Mouse (Mus musculus): ENCODE results near the gene Lat. TPM values are rescaled to one million over a fixed set of nuclear protein-coding genes. Genes with fewer than 3 reads are reported as not detected.

The Lat gene
- total RNA-seq, 1 experiment = 8.0 TPM

DNA sequence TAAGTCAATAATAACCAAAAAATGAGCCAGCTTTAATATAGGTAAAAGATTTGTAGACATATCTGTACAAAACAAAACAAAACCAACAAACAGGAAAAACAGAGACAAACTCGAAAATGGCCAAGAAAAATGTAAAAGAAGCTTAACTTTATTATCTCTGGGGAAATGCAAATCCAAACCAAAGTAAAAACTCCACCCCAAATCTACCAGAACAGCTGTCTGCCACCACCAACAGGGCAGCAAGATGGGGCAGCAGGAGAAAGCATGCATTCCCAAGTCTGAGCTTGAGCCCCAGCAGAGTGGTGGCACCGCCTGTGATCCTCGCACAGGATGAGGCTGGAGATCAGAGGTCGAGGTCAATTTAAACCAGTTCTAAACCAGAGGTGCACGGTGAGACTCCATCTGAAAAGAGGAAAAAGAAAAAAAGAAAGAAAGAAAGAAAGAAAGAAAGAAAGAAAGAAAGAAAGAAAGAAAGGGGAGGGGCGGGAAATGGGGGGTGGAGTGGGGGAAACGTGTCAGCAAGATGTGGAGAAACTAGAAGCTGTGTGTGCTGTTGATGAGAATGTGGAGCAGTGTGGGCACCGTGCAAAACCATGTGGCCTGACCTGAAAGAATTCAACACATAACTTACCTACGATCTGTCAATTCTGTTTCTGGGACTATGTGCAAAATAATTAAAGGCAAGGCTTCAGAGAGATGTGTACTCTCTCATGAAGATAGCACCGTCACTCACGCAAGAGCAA, 15.9 kb downstream of the Lat start:
- Histone ChIP-seq H3K4me1 (ENCODE audit: control insufficient read depth in 2 of 2, insufficient read depth in 2 of 2, low read length in 2 of 2, poor library complexity in 1 of 2) (peaks cover 9 to 40% of the 10 kb centered on the region in 2 experiments; a peak in 3 of 4 replicates), H3K9ac (ENCODE audit: insufficient read depth, low read depth, low read length, poor library complexity, severe bottlenecking) (no peak overlapping the region), H3K36me3 (ENCODE audit: control insufficient read depth, insufficient read depth, low read length, poor library complexity, severe bottlenecking) (no peaks in the 10 kb centered on the region), H3K27ac (ENCODE audit: insufficient read depth, low read depth, low read length, poor library complexity, severe bottlenecking) (no peak overlapping the region), H3K9me3 (ENCODE audit: control insufficient read depth, insufficient read depth, low read depth, low read length) (no peaks in the 10 kb centered on the region), H3K4me3 (ENCODE audit: insufficient read depth in 1 of 2, low read depth in 1 of 2, low read length in 2 of 2, poor library complexity in 1 of 2, severe bottlenecking in 1 of 2) (no peak overlapping the region)
- in situ Hi-C loops (cut with MboI; ENCODE audit: low sequenced_read_pairs in 2 of 2, unreplicated experiment in 2 of 2) = no loop called here
- DNase-seq (ENCODE audit: low read depth, low spot score) = no peak
- TF ChIP-seq CHD2 (IDR thresholded peaks at IDR 0.05; ENCODE audit: low read depth, low read length) (no peak), MAFK (IDR thresholded peaks at IDR 0.05; ENCODE audit: insufficient read depth, low read depth, low read length) (no peak), ZC3H11A (IDR thresholded peaks at IDR 0.05; ENCODE audit: borderline replicate concordance, low read depth, low read length) (no peak), ZNF384 (IDR thresholded peaks at IDR 0.05; ENCODE audit: low read depth, low read length) (no peak), HCFC1 (IDR thresholded peaks at IDR 0.05; ENCODE audit: borderline replicate concordance, insufficient read depth, low read length) (no peak)

GRCm38 (mm10) chr7:126351419-126351951, 17.9 kb downstream of the Lat start:
- DNase-seq (ENCODE audit: low read depth, low spot score) = no peak
- in situ Hi-C loops (cut with MboI; ENCODE audit: low sequenced_read_pairs in 2 of 2, unreplicated experiment in 2 of 2) = no loop called here
- Histone ChIP-seq H3K4me3 (ENCODE audit: insufficient read depth in 1 of 2, low read depth in 1 of 2, low read length in 2 of 2, poor library complexity in 1 of 2, severe bottlenecking in 1 of 2) (no peak overlapping the region), H3K9ac (ENCODE audit: insufficient read depth, low read depth, low read length, poor library complexity, severe bottlenecking) (peak overlapping the region; percentile 42; the same call in 1 of the 2 replicates), H3K36me3 (ENCODE audit: control insufficient read depth, insufficient read depth, low read length, poor library complexity, severe bottlenecking) (no peaks in the 10 kb centered on the region), H3K9me3 (ENCODE audit: control insufficient read depth, insufficient read depth, low read depth, low read length) (no peaks in the 10 kb centered on the region), H3K27ac (ENCODE audit: insufficient read depth, low read depth, low read length, poor library complexity, severe bottlenecking) (no peak overlapping the region), H3K4me1 (ENCODE audit: control insufficient read depth in 2 of 2, insufficient read depth in 2 of 2, low read length in 2 of 2, poor library complexity in 1 of 2) (peaks cover 9 to 31% of the 10 kb centered on the region in 2 experiments; a peak in 3 of 4 replicates)
- TF ChIP-seq HCFC1 (IDR thresholded peaks at IDR 0.05; ENCODE audit: borderline replicate concordance, insufficient read depth, low read length) (no peak), ZNF384 (IDR thresholded peaks at IDR 0.05; ENCODE audit: low read depth, low read length) (no peak), MAFK (IDR thresholded peaks at IDR 0.05; ENCODE audit: insufficient read depth, low read depth, low read length) (no peak), ZC3H11A (IDR thresholded peaks at IDR 0.05; ENCODE audit: borderline replicate concordance, low read depth, low read length) (no peak), CHD2 (IDR thresholded peaks at IDR 0.05; ENCODE audit: low read depth, low read length) (no peak)

DNA sequence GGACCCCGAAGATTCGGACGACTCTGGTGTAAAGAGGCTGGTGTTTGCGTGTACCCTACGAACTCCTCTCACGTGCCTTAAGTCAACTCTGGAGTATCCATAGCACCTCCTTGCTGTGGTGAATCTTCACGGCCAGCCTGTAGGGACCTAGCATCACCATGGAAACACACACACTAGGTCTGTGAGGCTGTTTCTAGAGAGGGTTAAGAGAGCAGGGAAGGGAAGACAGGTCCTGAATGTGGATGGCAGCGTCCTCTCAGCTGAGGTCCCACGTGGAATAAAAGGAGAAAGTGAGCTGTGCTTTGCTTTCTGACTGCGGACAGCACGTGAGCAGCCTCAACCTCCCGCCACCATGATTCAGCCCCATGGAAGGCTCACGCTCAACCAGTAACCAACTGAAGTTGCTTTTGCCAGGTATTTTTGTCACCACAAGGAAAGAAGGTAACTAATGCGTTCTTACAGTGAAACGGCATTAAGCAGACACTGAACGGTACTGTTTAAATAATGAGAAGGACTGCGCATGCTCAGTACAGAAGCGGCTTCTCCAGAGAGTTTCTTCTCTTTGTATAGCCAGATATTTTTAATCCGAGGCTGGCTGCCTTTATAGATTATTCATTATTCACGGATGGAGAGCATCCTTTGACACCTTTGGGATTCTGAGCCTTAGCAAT, 18.5 kb downstream of the Lat start:
- H3K4me3 ChIP-seq (ENCODE audit: insufficient read depth in 1 of 2, low read depth in 1 of 2, low read length in 2 of 2, poor library complexity in 1 of 2, severe bottlenecking in 1 of 2) = peak overlapping the region in 1 of 2 experiments; percentile 31; a peak in 1 of 4 replicates
- no peak for DNase-seq (ENCODE audit: low read depth, low spot score)
- no peak overlapping the region; the same call in 1 of the 2 replicates for H3K27ac ChIP-seq (ENCODE audit: insufficient read depth, low read depth, low read length, poor library complexity, severe bottlenecking)
- H3K9me3 ChIP-seq (ENCODE audit: control insufficient read depth, insufficient read depth, low read depth, low read length) = no peaks in the 10 kb centered on the region
- TF ChIP-seq CHD2 (IDR thresholded peaks at IDR 0.05; ENCODE audit: low read depth, low read length) (no peak), ZNF384 (IDR thresholded peaks at IDR 0.05; ENCODE audit: low read depth, low read length) (no peak), HCFC1 (IDR thresholded peaks at IDR 0.05; ENCODE audit: borderline replicate concordance, insufficient read depth, low read length) (no peak), MAFK (IDR thresholded peaks at IDR 0.05; ENCODE audit: insufficient read depth, low read depth, low read length) (no peak), ZC3H11A (IDR thresholded peaks at IDR 0.05; ENCODE audit: borderline replicate concordance, low read depth, low read length) (no peak)
- in situ Hi-C loops (cut with MboI; ENCODE audit: low sequenced_read_pairs in 2 of 2, unreplicated experiment in 2 of 2) = no loop called here
- peaks cover 9 to 27% of the 10 kb centered on the region in 2 experiments; a peak in 3 of 4 replicates for H3K4me1 ChIP-seq (ENCODE audit: control insufficient read depth in 2 of 2, insufficient read depth in 2 of 2, low read length in 2 of 2, poor library complexity in 1 of 2)
- peak overlapping the region; percentile 18; the same call in 1 of the 2 replicates for H3K9ac ChIP-seq (ENCODE audit: insufficient read depth, low read depth, low read length, poor library complexity, severe bottlenecking)
- H3K36me3 ChIP-seq (ENCODE audit: control insufficient read depth, insufficient read depth, low read length, poor library complexity, severe bottlenecking) = no peaks in the 10 kb centered on the region

- Histone ChIP-seq H3K36me3 (ENCODE audit: control insufficient read depth, insufficient read depth, low read length, poor library complexity, severe bottlenecking) (no peaks in the 10 kb centered on the region), H3K4me1 (ENCODE audit: control insufficient read depth in 2 of 2, insufficient read depth in 2 of 2, low read length in 2 of 2, poor library complexity in 1 of 2) (peaks cover 4 to 18% of the 10 kb centered on the region in 2 experiments; a peak in 2 of 4 replicates), H3K27ac (ENCODE audit: insufficient read depth, low read depth, low read length, poor library complexity, severe bottlenecking) (no peak overlapping the region), H3K9me3 (ENCODE audit: control insufficient read depth, insufficient read depth, low read depth, low read length) (no peaks in the 10 kb centered on the region), H3K4me3 (ENCODE audit: insufficient read depth in 1 of 2, low read depth in 1 of 2, low read length in 2 of 2, poor library complexity in 1 of 2, severe bottlenecking in 1 of 2) (no peak overlapping the region), H3K9ac (ENCODE audit: insufficient read depth, low read depth, low read length, poor library complexity, severe bottlenecking) (no peak overlapping the region)
- in situ Hi-C loops (cut with MboI; ENCODE audit: low sequenced_read_pairs in 2 of 2, unreplicated experiment in 2 of 2) = no loop called here
- no peak for DNase-seq (ENCODE audit: low read depth, low spot score)
- no peak for TF ChIP-seq MAFK (IDR thresholded peaks at IDR 0.05; ENCODE audit: insufficient read depth, low read depth, low read length)
- no peak for TF ChIP-seq CHD2 (IDR thresholded peaks at IDR 0.05; ENCODE audit: low read depth, low read length)
- no peak for TF ChIP-seq ZNF384 (IDR thresholded peaks at IDR 0.05; ENCODE audit: low read depth, low read length)
- no peak for TF ChIP-seq HCFC1 (IDR thresholded peaks at IDR 0.05; ENCODE audit: borderline replicate concordance, insufficient read depth, low read length)
- no peak for TF ChIP-seq ZC3H11A (IDR thresholded peaks at IDR 0.05; ENCODE audit: borderline replicate concordance, low read depth, low read length)
Measured at GRCm38 (mm10) chr7:126348293-126348692, 21.1 kb downstream of the Lat start.

Measured in ES-E14 (cell line).